Mouse (Mus musculus) left cerebral cortex, postnatal 36 days (tissue): ENCODE data around the gene Kcnip4. TPM values are rescaled to one million over a fixed set of nuclear protein-coding genes. Genes with fewer than 3 reads are reported as not detected.

Experiments
- DNase-seq, 2 experiments: peaks; one replicate each; pipeline ENCODE4 v3.0.0; 2021 to 2022; ENCODE audit warnings: low spot score in 2 of 2, mixed read lengths in 1 of 2
- intact Hi-C: fragments of 180-260 bp; cut with DNase I; formaldehyde crosslinking; loops from one replicate; pipeline ENCODE4 v1.15.1; 2025
- total RNA-seq, 2 experiments: library from RNA; stranded (reverse); gene quantifications; 2 replicates each; pipeline ENCODE4 v1.2.3; 2021

Kcnip4 gene
- total RNA-seq, 2 experiments from 2014 or later, result 58.4 to 66.4 TPM

DNA sequence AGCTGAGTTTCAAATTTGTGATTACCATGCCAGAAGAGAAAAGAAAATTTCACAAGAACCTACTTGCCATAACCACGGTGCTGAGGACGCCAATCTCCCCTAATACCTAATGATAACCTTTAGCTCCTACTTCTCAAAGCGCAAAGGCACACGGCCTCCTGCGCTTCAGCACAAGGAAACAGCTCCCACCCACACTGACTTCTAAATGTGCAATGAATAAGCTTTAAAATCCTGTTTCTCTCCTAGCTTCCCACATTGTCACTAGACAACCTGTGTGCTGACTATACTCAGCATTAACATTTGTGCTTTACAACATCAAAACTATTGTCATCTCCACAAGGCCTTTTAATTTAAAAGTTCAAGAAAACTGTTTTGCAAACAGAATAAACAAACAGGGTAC is 241.3 kb downstream of the Kcnip4 start:
- DNase-seq, result peak in 1 of 2 experiments; percentile 5
- intact Hi-C loops, result loop anchor here (5.0 kb wide), 1 partner anchor 191 kb away; no protein-coding TSS in a partner anchor

DNA sequence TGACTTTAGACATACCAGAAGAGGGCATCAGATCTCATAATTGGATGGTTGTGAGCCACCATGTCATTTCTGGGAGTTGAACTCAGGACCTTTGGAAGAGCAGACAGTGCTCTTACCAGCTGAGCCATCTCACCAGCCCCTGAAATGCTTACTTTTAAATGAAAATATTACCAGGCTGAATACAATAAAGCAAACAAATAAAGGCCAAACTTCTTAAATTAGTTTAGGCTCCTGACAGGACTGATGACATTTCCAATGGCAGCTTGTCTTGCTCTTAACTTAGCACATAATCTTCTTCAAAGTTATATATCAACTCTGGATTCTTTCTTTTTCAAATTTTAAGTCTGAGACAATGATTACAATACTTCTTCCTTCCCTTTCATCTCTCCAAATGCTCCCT is 252.8 kb downstream of the Kcnip4 start:
- intact Hi-C loops, result no loop called here
- DNase-seq, result no peak

DNA sequence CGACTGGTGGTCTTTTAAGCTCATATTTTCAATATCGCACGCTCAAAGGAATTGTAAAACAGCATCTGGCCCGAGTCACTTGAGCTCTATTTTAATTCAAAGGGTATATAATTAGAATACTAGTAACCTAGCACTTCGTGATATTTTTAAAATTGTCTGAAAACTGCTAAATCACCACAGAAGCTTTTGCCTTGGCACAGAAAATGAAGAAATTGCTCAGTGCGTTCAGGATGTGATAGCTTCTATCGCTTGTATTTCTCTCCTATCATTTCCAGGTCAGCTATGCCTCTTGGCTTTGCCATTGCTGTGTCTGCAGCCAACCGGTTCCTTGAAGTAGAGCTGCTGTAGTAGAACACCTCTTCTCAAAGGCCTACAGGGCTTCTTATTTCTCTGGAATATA is 255.9 kb downstream of the Kcnip4 start:
- DNase-seq, result no peak
- intact Hi-C loops, result no loop called here

DNA sequence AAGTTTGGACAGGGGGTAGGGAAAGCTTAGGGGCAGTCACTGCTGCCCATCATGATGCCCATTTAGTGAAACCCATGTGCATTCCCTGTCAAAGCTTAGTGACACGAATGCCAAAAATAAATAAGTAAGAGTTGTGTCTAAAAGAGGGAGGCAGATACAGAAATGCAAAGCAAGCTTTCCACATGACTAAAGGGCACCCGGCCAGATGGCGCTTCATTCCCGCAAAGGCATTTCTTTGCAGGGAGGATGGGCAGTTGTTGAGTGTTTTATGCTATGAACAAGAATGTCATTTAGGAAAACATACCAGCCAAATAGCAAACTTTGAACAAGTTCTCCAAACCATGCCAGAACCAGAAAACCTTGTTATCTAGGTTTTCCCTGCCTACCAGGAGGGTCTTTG is 265.4 kb downstream of the Kcnip4 start:
- intact Hi-C loops, result no loop called here
- no peak for DNase-seq

DNA sequence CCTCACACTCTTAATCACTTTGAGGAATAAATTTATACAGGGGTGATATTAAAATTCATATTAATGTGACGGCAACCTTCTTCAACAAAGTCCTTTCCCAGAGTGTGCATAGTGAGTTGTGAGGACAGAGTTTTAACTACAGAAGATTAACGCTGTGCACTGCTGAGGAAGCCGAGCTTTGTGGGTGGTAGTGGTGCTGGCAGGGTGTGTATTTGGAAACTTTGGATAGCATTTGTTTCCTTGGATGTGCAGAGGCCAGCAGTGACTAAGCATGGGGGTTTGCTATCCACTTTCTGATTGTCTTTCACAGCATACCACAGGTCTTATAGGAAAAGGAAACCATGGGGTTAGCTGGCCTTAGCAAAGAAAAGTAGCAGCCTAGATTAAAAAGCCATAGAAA is 267.9 kb downstream of the Kcnip4 start:
- peak in 1 of 2 experiments; percentile 12 for DNase-seq

DNA sequence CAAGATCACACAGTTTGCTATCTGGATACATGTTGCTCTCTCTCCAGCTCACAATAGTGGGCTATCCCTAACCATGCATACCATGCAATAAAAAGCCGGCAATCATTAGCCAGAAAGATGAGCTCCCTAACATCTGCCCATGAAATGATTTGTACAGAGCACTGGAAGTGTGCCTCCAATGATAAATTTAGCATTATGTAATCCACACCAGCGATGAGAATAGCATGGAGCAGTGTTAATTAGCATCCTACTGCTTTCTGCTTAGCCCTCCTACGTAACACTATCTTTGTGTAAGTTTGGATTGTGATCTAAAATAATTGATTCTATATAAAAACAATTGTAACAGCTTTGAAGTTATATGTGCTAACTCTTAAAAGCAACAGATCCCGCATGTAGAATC is 268.7 kb downstream of the Kcnip4 start:
- DNase-seq, result no peak
- intact Hi-C loops, result no loop called here

More for the DNA sequence above, 267.9 kb downstream of the Kcnip4 start:
- intact Hi-C loops, result no loop called here

DNA sequence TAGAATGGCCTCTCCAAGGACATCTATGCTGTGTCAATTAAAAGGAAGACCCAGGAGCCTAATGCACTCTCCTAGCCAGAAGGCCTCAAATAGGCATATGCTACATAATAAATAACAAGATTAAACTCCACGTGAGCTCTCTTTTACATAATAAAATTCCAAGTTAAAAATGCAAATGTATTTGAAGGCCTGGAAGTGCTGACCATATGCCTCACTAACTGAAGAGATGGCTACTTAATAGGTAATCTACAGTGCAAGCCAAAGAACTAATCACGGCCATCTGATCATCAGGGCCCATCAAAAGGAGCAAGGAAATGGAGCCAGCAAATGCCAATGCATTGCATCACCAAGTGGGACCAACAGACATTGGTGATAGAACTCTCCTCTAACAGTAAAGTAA is 277.6 kb downstream of the Kcnip4 start:
- DNase-seq, result no peak
- intact Hi-C loops, result no loop called here

DNA sequence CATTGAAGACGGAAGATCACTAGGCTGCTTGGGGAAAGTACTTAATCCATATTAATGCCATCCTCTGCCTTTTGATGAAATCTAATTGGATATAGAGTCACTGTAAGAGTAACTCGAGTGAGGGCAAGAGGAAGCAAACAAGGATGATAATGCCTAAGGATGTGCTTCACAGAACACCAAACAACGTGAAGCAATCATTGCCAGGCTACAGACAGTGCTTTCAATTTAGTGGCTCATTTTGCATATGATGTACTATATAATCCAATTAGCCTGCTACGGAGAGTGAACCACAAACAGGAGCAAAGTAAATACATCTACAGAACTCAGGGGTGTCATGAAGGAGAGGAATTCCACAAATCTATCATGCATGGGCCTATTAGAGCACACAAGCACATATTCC is 280.3 kb downstream of the Kcnip4 start:
- intact Hi-C loops, result loop anchor here (1.0 kb wide), 1 partner anchor 40 kb away; no protein-coding TSS in a partner anchor
- DNase-seq, result no peak

DNA sequence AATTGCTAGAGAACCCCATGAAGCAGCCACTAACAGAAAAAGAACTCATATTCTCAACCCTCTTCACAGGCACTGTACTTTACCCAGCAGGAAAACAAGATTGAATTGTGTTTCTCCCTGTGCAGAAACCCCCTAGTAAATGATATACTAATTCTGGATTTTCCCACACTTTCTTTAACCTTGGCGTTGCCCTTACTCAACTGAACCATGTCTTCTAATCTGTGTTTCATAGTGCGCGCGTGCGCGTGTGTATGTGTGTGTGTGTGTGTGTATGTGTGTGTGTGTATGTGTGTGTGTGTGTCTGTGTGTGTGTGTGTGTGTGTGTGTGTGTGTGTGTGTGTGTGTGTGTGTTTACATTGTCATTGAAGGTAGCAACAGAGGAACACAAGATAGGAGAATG is 283.0 kb downstream of the Kcnip4 start:
- no peak for DNase-seq
- intact Hi-C loops, result no loop called here

DNA sequence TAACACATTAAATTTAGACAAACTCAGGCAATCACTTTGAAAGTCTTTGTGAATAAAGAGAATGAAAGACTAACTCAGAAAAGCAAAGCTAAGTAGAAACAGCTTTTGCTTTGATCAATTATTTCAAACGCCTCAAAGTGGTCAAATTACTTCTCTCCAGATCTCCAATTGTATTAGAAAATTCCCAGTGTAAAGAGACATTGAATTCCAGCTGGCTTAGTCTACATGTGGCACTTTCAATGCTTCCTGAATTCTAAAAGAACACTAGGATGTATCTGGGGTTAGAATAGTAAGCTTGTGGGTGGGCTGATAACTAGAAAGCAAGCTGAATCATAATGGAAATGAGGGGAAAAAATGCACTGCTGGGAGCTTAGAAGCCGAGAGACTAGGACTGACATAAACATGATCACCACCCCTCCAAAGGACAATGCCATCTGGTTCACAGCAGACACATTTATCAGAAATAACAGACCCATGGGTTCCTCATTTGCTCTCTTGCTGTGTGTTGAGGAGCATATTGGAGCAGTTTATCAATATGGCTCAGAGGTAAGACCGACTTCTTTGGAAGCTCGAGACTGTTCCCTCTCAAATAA is 323.4 kb downstream of the Kcnip4 start:
- intact Hi-C loops, result no loop called here
- DNase-seq, result no peak

DNA sequence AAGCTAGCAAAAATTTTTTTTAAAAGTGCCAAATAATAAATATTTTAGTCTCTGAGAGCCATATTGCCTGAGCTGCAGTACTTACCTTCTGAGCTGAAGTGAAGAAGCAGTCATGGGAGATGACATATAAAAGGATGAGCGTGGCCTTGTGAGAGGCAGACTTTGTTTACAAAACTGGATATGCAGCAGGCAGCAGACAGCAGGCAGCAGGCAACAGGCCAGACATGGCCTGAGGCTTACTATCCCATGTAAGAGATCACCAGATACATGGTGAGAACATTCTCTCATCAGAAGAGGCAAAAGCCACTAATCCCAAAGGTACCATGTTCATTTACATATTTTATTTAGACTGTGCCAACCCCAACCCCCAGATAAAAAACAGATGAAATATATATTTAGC is 336.5 kb downstream of the Kcnip4 start:
- no peak for DNase-seq
- intact Hi-C loops, result no loop called here

DNA sequence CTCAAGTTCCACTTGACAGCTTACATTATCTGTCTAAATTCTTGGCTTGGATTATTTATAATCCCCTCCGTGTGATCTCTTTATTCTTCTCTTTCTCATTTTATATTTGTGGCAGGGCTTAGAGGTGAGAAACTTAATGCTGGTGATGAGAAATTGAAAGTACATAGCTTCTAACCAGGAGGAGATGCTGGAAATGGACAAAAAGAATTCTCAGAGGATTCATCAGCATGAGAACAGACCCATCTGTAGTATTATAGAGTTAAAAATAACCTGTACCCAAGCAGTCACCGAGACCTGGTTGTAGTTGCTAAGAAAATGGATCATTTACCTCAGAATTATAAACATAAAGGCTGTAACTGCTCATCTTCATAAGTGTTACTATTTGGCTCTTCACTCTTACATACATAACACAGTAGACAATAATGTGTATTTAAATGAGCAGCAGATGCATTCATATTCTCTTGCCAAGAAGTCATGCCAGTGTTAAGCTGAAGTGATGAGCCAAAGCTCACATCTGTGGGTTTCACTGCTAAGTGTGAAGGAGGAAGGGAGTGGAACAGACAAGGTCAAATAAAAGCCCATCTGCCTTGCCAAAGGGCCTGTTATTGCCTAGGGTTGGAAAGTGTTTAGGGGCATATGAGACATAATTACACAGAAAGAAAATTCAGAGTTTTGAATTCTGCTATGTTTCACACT is 374.4 kb downstream of the Kcnip4 start:
- intact Hi-C loops, result no loop called here
- no peak for DNase-seq

DNA sequence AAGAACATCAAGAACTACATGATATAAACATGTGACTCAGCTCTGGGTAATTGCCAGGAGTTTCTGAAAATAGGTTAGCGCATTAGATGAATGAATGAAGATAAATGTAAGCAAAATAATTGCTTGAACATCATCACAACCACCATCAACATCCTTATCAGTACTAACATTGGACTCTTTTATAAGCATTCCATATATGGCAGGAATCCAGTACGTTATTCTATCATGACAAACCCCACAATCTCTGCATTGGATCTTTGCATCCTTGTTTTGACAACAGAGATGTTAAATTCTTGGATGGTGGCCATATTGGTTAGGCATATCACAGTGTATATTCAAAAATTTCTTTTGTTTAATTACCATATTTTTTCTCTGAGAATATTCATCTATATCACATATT is 375.0 kb downstream of the Kcnip4 start:
- DNase-seq, result no peak
- intact Hi-C loops, result no loop called here

DNA sequence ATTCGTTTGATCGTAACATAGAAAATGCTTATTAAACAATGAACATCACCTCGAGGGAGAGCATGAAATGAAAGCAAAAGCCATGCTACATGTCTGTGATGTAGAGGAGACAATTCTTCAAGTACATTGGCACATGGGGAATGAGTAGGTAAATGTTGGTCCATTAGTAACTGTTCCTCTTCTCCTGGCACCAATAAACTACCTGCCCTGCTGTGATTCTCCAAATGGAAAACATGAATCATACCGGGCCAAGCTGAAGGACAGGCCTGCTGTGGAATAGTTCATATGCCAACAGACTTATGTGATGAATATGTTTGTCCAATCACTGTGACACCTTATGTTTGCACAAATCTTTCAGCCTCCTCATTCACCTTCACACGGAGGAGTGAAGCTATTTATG is 429.3 kb downstream of the Kcnip4 start:
- no peak for DNase-seq
- intact Hi-C loops, result no loop called here

DNA sequence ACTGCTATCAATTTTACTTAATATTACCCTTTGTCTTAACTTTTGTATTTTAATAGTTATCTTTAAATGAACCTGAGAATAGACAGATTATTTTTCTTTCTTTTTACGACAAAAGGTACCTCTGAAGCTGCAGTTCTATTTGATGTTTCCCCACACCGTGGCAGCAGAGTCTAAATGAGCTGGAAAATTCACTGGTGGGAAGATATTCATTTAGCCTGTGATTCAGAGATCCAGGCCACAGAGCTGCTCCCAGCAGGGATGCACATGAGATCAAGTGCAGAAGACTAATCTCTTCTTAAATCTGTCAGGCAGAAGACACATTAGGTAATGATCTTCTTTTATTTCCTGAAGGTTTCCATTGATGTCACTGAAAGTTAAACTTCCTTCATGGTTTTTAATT is 429.8 kb downstream of the Kcnip4 start:
- peak in 1 of 2 experiments; percentile 5 for DNase-seq
- intact Hi-C loops, result loop anchor here (5.0 kb wide), 1 partner anchor 187 kb away; no protein-coding TSS in a partner anchor

DNA sequence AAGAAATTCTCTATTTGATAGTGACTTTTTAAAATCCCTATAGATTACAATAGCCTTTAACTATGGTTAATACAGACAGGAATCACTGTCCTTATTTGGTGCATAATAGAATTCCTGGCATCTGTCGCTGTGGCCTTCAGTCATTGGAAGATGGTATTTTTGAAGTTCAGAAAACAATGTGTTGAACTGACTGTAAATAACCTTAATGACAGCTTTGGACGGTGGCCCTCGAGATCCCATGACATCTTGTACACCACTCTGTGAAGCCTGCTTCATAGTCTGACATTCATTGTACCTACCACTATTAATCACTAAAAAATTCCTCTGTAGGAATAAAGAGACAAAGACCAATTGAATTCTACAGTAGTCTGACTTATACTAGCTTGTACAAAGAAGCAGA is 430.4 kb downstream of the Kcnip4 start:
- intact Hi-C loops, result loop anchor here (5.0 kb wide), 1 partner anchor 188 kb away; no protein-coding TSS in a partner anchor
- DNase-seq, result no peak

DNA sequence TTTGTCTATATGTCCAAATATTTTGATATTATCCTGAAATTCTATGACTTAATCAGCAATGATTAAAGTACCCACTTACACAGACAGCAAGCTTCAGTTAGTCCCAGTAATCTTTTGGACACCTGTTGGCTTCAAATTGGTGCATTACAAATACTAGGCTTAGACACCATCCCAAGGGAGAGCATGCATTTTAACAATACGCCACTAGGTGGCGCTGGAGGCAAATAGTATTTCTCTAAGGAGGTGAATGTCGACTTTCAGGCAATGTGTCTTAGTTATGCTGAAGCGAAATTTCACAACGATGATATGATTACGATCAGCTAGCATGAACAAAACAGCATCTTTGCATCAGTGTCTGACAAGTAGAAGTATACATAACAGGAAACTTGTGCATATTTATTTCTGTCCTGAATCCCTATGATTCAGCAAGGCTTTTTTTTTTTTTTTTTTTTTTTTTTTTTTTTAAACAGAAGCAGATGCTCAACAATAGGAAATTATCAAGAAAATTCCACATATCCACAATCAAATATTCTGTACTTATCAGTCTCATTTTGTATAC is 434.5 kb downstream of the Kcnip4 start:
- intact Hi-C loops, result loop anchor here (2.0 to 5.0 kb wide), 2 partner anchors 192 to 261 kb away; no protein-coding TSS in a partner anchor
- DNase-seq, result peak; percentile 86 to 88

DNA sequence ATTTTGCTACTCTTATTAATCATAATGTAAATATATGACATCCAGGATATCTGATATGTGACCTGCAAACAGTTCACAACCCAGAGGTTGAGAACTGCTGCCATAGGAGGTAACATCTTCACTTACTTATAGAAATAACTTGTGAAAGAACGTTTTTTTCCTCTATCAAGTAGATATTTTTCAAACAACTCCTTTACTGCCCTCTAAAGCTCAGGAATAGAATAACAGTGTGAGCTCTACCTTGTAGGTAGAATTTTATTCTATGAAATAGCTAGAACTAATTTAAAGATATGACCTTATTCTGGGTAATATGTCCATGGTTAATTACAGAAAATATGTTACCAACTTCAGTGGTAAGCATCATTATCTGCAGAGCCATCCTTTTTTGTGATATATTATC is 459.1 kb downstream of the Kcnip4 start:
- intact Hi-C loops, result loop anchor here (5.0 kb wide), 1 partner anchor 633 kb away; no protein-coding TSS in a partner anchor
- no peak for DNase-seq

DNA sequence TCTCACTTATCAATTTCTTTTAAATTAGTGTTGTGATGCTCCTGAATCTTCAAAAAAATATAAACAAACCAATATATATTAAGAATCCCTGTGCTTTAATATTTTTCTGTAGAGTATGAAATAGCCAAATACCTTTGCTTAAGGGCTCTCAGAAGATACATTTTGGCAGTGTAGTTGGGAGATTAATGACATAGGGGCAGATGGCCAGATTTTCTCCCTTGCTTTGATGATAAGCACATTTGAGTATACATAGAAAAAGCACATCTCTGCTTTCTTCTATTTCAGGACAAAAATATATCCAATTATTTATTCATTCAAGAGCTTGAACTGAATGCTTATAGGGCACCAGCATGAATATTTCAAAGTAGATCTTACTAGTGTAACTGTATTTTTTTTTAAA is 465.8 kb downstream of the Kcnip4 start:
- no peak for DNase-seq
- intact Hi-C loops, result no loop called here

DNA sequence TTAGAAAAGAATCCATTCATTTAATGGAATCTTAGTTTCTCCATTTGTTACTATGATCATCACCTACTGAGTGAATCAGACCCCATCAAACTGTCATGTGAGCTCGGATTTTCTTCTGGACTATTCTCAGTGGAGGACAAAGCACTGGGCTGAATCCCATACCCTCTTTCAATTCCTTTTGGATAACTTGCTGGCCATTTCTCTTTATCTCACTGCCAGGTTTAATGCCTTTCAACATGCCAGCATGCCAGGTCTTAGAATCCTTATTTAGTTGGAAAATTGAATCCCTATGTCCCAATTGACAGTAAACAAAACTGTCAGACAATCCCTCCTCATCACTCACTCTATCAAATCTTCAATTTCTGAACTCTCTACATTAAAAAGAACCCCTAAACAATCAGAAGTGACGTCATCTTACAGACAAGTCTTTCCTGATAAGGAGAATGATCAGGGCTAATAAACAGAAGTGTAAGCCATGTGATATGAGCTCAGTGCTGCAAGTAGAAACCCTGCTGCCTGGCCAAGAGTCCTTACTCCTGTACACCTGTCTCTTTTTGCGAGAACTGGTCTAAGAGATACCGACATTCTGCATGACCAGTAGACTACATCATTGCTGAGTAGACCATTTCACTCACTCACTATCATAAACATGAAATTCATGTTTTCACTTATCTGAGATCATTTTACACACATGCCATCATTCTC is 466.9 kb downstream of the Kcnip4 start:
- intact Hi-C loops, result no loop called here
- DNase-seq, result no peak
